Mouse (Mus musculus): ENCODE measurements around the gene Gm3173. TPM values are rescaled to one million over a fixed set of nuclear protein-coding genes. Genes with fewer than 3 reads are reported as not detected.
"Not testable (repeated sequence)": the region's sequence is repeated elsewhere in the genome, so short reads cannot be mapped to it uniquely, and the experiment has no call there.

Gm3173 gene
- polyA plus RNA-seq, 1 experiment from 2014 or later, result not detected

DNA sequence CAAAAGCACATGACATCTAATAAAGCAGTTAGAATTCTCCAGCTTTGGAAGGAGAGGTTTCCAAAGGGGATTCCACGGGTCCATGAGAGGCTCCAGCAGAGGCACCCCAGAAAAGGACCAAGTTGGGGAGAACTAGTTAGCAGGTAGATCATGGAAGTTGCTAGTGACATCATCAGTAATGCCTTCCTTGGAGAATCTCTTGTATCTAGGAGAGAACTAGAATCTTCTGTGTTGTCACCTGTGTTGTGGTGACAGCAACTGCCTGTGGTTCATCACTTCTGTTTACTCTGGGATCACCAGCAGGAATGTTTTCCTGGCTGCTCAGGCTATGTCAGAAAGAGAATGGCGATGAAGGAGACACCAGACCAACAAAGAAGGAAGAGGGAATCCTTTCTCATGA lies 124.3 kb downstream of the Gm3173 start, which contains the start of gene Gm3047:
Gene Gm3047, plus strand, starts transcription at position 301 of the 400 bp plus-strand sequence.
- not testable (repeated sequence) for H3K4me3 ChIP-seq

More for the DNA sequence above, 124.3 kb downstream of the Gm3173 start, which contains the start of gene Gm3047:
- not testable (repeated sequence) for H3K36me3 ChIP-seq; H3K4me2 ChIP-seq (replicated peaks); H3K4me1 ChIP-seq; ATAC-seq (ENCODE audit: low FRiP score); H3K27me3 ChIP-seq; H3K9me3 ChIP-seq (replicated peaks); H3K27ac ChIP-seq; H3K9ac ChIP-seq
- no CpG with 5 or more reads among the region's 2 CpGs for WGBS

Other genes starting within 250 kb of the Gm3173 start
- 1.6 and 2.2 TPM in 2 replicates for gene Gm2974, start 248.4 kb upstream of the Gm3173 start, polyA plus RNA-seq (2016; fragmentation: Nextera tagmentation; extraction: Ambion mirVana)
- gene Gm3138, start 181.4 kb upstream of the Gm3173 start, polyA plus RNA-seq (2016; fragmentation: Nextera tagmentation; extraction: Ambion mirVana), result not detected in 2 replicates
- gene Gm3149, start 113.7 kb upstream of the Gm3173 start, polyA plus RNA-seq (2016; fragmentation: Nextera tagmentation; extraction: Ambion mirVana), result not detected in 2 replicates
- gene 2610042L04Rik, start 96.2 kb upstream of the Gm3173 start, polyA plus RNA-seq (2016; fragmentation: Nextera tagmentation; extraction: Ambion mirVana), result 0.94 and 1.4 TPM in 2 replicates
- not detected in 2 replicates for gene Gm3159, start 33.5 kb upstream of the Gm3173 start, polyA plus RNA-seq (2016; fragmentation: Nextera tagmentation; extraction: Ambion mirVana)
- 0.93 and 2.3 TPM in 2 replicates for gene Gm3164, start 15.5 kb upstream of the Gm3173 start, polyA plus RNA-seq (2016; fragmentation: Nextera tagmentation; extraction: Ambion mirVana)
- gene Gm3182, start 50.8 kb downstream of the Gm3173 start, polyA plus RNA-seq (2016; fragmentation: Nextera tagmentation; extraction: Ambion mirVana), result not detected in 2 replicates
- not detected in 2 replicates for gene Gm3047, start 124.4 kb downstream of the Gm3173 start, polyA plus RNA-seq (2016; fragmentation: Nextera tagmentation; extraction: Ambion mirVana)
- not detected in 2 replicates for gene Gm8159, start 201.4 kb downstream of the Gm3173 start, polyA plus RNA-seq (2016; fragmentation: Nextera tagmentation; extraction: Ambion mirVana)
- 0.23 TPM in 1 of 2 replicates, not detected in the other for gene Gm3239, start 233.2 kb downstream of the Gm3173 start, polyA plus RNA-seq (2016; fragmentation: Nextera tagmentation; extraction: Ambion mirVana)